Mouse (Mus musculus): ENCODE results near the gene Gm18596. TPM values are rescaled to one million over a fixed set of nuclear protein-coding genes. Genes with fewer than 3 reads are reported as not detected.
"Not testable (repeated sequence)": the region's sequence is repeated elsewhere in the genome, so short reads cannot be mapped to it uniquely, and the experiment has no call there.

Gene Gm18596
- polyA plus RNA-seq, 1 experiment = not detected

GRCm38 (mm10) chr10:77715507-77715906 lies 26.9 kb downstream of the Gm18596 start, which contains the start of gene Gm10142:
Gm10142 (plus strand) TSS chr10:77715807.
- no peak for TF ChIP-seq GATA1 (IDR thresholded peaks at IDR 0.05; ENCODE audit: low read length)

- TF ChIP-seq GATA1 (IDR thresholded peaks at IDR 0.05; ENCODE audit: low read length) = no peak
Observed at GRCm38 (mm10) chr10:77713734-77714133, 28.7 kb downstream of the Gm18596 start.

GRCm38 (mm10) chr10:77711157-77711556 lies 31.3 kb downstream of the Gm18596 start, which contains the start of gene Gm10024:
Gm10024 (plus strand) TSS chr10:77711457.
- not testable (repeated sequence) for TF ChIP-seq GATA1 (IDR thresholded peaks at IDR 0.05; ENCODE audit: low read length)

- TF ChIP-seq GATA1 (IDR thresholded peaks at IDR 0.05; ENCODE audit: low read length) = no peak
Observed at GRCm38 (mm10) chr10:77709831-77710230, 32.6 kb downstream of the Gm18596 start.

GRCm38 (mm10) chr10:77706326-77706725 lies 36.1 kb downstream of the Gm18596 start, which contains the start of gene Gm10272:
Gm10272 (plus strand) TSS chr10:77706626.
- TF ChIP-seq GATA1 (IDR thresholded peaks at IDR 0.05; ENCODE audit: low read length) = no peak

- TF ChIP-seq GATA1 (IDR thresholded peaks at IDR 0.05; ENCODE audit: low read length) = no peak
Observed at GRCm38 (mm10) chr10:77697133-77697532, 45.3 kb downstream of the Gm18596 start, which contains the start of gene Gm9508. Gm9508 (minus strand) TSS chr10:77697233.

Other genes starting within 250 kb of the Gm18596 start
- 128 and 179 TPM in 2 replicates for gene Fam207a, start 226.9 kb downstream of the Gm18596 start, polyA plus RNA-seq (2012)
- 0.90 and 3.8 TPM in 2 replicates for gene Itgb2, start 212.4 kb downstream of the Gm18596 start, polyA plus RNA-seq (2012)
- gene Pttg1ip, start 160.9 kb downstream of the Gm18596 start, polyA plus RNA-seq (2012) = 101 and 130 TPM in 2 replicates
- gene Sumo3, start 136.5 kb downstream of the Gm18596 start, polyA plus RNA-seq (2012) = 166 and 172 TPM in 2 replicates
- gene Gm49325, start 136.4 kb downstream of the Gm18596 start, polyA plus RNA-seq (2012) = 0.54 TPM in 1 of 2 replicates, not detected in the other
- 30.8 and 39.8 TPM in 2 replicates for gene Ube2g2, start 120.4 kb downstream of the Gm18596 start, polyA plus RNA-seq (2012)
- not detected in 2 replicates for gene Tspear, start 56.1 kb downstream of the Gm18596 start, polyA plus RNA-seq (2012)
- gene Gm19402, start 51.9 kb downstream of the Gm18596 start, polyA plus RNA-seq (2012) = not detected in 2 replicates
- gene Gm9508, start 45.4 kb downstream of the Gm18596 start, polyA plus RNA-seq (2012) = not detected in 2 replicates
- gene Gm10272, start 36.0 kb downstream of the Gm18596 start, polyA plus RNA-seq (2012) = not detected in 2 replicates
- gene Gm10024, start 31.2 kb downstream of the Gm18596 start, polyA plus RNA-seq (2012) = not detected in 2 replicates
- gene Gm10142, start 26.8 kb downstream of the Gm18596 start, polyA plus RNA-seq (2012) = not detected in 2 replicates
- gene Krtap12-1, start 22.0 kb downstream of the Gm18596 start, polyA plus RNA-seq (2012) = not detected in 2 replicates
- gene Gm10100, start 16.2 kb downstream of the Gm18596 start, polyA plus RNA-seq (2012) = not detected in 2 replicates
- not detected in 2 replicates for gene Gm9736, start 8.7 kb upstream of the Gm18596 start, polyA plus RNA-seq (2012)
- gene Gm3233, start 17.0 kb upstream of the Gm18596 start, polyA plus RNA-seq (2012) = not detected in 2 replicates
- gene Gm3238, start 28.7 kb upstream of the Gm18596 start, polyA plus RNA-seq (2012) = not detected in 2 replicates
- not detected in 2 replicates for gene Gm7138, start 34.3 kb upstream of the Gm18596 start, polyA plus RNA-seq (2012)
- not detected in 2 replicates for gene Gm3250, start 39.9 kb upstream of the Gm18596 start, polyA plus RNA-seq (2012)
- gene Gm7137, start 45.6 kb upstream of the Gm18596 start, polyA plus RNA-seq (2012) = not detected in 2 replicates
- not detected in 2 replicates for gene Gm9639, start 52.4 kb upstream of the Gm18596 start, polyA plus RNA-seq (2012)
- gene Gm19668, start 56.5 kb upstream of the Gm18596 start, polyA plus RNA-seq (2012) = not detected in 2 replicates
- gene Gm9507, start 69.2 kb upstream of the Gm18596 start, polyA plus RNA-seq (2012) = not detected in 2 replicates
- gene Gm2696, start 72.0 kb upstream of the Gm18596 start, polyA plus RNA-seq (2012) = not detected in 2 replicates
- gene Krtap10-4, start 84.5 kb upstream of the Gm18596 start, polyA plus RNA-seq (2012) = not detected in 2 replicates
- gene Krtap10-10, start 93.3 kb upstream of the Gm18596 start, polyA plus RNA-seq (2012) = not detected in 2 replicates
- gene Gm36176, start 104.2 kb upstream of the Gm18596 start, polyA plus RNA-seq (2012) = not detected in 2 replicates
- gene Gm10318, start 110.2 kb upstream of the Gm18596 start, polyA plus RNA-seq (2012) = not detected in 2 replicates
- not detected in 2 replicates for gene Gm3285, start 119.3 kb upstream of the Gm18596 start, polyA plus RNA-seq (2012)
- gene Lrrc3, start 159.9 kb upstream of the Gm18596 start, polyA plus RNA-seq (2012) = not detected in 2 replicates
- not detected in 2 replicates for gene Trpm2, start 227.9 kb upstream of the Gm18596 start, polyA plus RNA-seq (2012)
- gene 1810043G02Rik, start 235.9 kb upstream of the Gm18596 start, polyA plus RNA-seq (2012) = 27.6 and 27.7 TPM in 2 replicates